Mouse (Mus musculus) C2C12 (cell line): ENCODE measurements around the gene Rfxap. TPM values are rescaled to one million over a fixed set of nuclear protein-coding genes. Genes with fewer than 3 reads are reported as not detected.

Experiments
- H3K27me3 ChIP-seq: one replicate; pipeline ENCODE4 v1.6.1; 2011; ENCODE audit not compliant: control insufficient read depth, insufficient read depth, insufficient read length
- H3K36me3 ChIP-seq: one replicate; pipeline ENCODE4 v1.6.1; 2011; ENCODE audit not compliant: control insufficient read depth, insufficient read depth
- H3K4me3 ChIP-seq: one replicate; pipeline ENCODE4 v1.5.1; 2011; ENCODE audit warnings: mild to moderate bottlenecking, control low read depth; ENCODE audit not compliant: poor library complexity, insufficient read depth, severe bottlenecking
- H3K79me2 ChIP-seq: one replicate; pipeline ENCODE4 v1.6.1; 2011; ENCODE audit not compliant: control insufficient read depth, insufficient read depth
- H3K79me3 ChIP-seq: one replicate; pipeline ENCODE4 v1.6.1; 2011; ENCODE audit warnings: low read depth, control low read depth
- H3ac ChIP-seq: one replicate; pipeline ENCODE3; 2011; ENCODE audit warnings: low read depth; ENCODE audit not compliant: control insufficient read depth, insufficient read length
- CEBPB ChIP-seq: IDR thresholded peaks from one replicate; pipeline ENCODE4 v1.6.1; 2011; ENCODE audit warnings: low read depth, mild to moderate bottlenecking, control low read depth, moderate library complexity
- CTCF ChIP-seq: IDR thresholded peaks from one replicate; pipeline ENCODE4 v1.5.1; 2011; ENCODE audit not compliant: control insufficient read depth, insufficient read depth, insufficient read length
- FOSL1 ChIP-seq: IDR thresholded peaks from one replicate; pipeline ENCODE4 v1.8.0; 2011; ENCODE audit warnings: mild to moderate bottlenecking, low read length; ENCODE audit not compliant: poor library complexity, insufficient read depth, severe bottlenecking
- MAX ChIP-seq: IDR thresholded peaks from one replicate; pipeline ENCODE4 v1.6.1; 2011; ENCODE audit warnings: mild to moderate bottlenecking, control low read depth
- MYOD1 ChIP-seq: IDR thresholded peaks from one replicate; pipeline ENCODE4 v1.6.1; 2011; ENCODE audit warnings: low read depth; ENCODE audit not compliant: control insufficient read depth, insufficient read length
- MYOG ChIP-seq: IDR thresholded peaks from one replicate; pipeline ENCODE4 v1.6.1; 2011; ENCODE audit not compliant: control insufficient read depth, insufficient read length; ENCODE audit errors: extremely low read depth
- USF1 ChIP-seq: IDR thresholded peaks from one replicate; pipeline ENCODE4 v1.6.1; 2011; ENCODE audit warnings: low read depth, mild to moderate bottlenecking, control low read depth, moderate library complexity
- polyA plus RNA-seq: library from polyadenylated mRNA; unstranded; fragments of >200 nt; fragmentation: generic; extraction: Trizol; gene quantifications from one replicate; pipeline ENCODE4 v1.2.1, GENCODE M21; 2012; ENCODE audit warnings: missing spikeins

Gene Rfxap
- polyA plus RNA-seq, 1 experiment, result 27.3 TPM

GRCm38 (mm10) chr3:54813418-54813988, 5.9 kb upstream of the Rfxap start:
- no peak overlapping the region for H3ac ChIP-seq
- TF ChIP-seq MYOG (no peak), MAX (no peak), MYOD1 (no peak), USF1 (no peak), CTCF (no peak), FOSL1 (no peak), CEBPB (no peak)
- H3K4me3 ChIP-seq, result no peak overlapping the region
- no peaks in the 10 kb centered on the region for H3K27me3 ChIP-seq
- H3K36me3 ChIP-seq, result no peaks in the 10 kb centered on the region
- H3K79me3 ChIP-seq, result no peaks in the 10 kb centered on the region
- no peaks in the 10 kb centered on the region for H3K79me2 ChIP-seq

- no peaks in the 10 kb centered on the region for H3K27me3 ChIP-seq
- no peak overlapping the region for H3K4me3 ChIP-seq
- H3ac ChIP-seq, result no peak overlapping the region
- H3K79me3 ChIP-seq, result peaks cover 4% of the 10 kb centered on the region
- H3K79me2 ChIP-seq, result peaks cover 10% of the 10 kb centered on the region
- no peaks in the 10 kb centered on the region for H3K36me3 ChIP-seq
- TF ChIP-seq MAX (no peak), CTCF (no peak), CEBPB (no peak), USF1 (no peak), MYOD1 (no peak), FOSL1 (no peak), MYOG (no peak)
Observed at GRCm38 (mm10) chr3:54811616-54812015, 4.0 kb upstream of the Rfxap start.

- Histone ChIP-seq H3ac (no peak overlapping the region), H3K79me2 (peaks cover 20% of the 10 kb centered on the region), H3K36me3 (peaks cover 12% of the 10 kb centered on the region), H3K27me3 (no peaks in the 10 kb centered on the region), H3K4me3 (no peak overlapping the region), H3K79me3 (peaks cover 6% of the 10 kb centered on the region)
- no peak for TF ChIP-seq CTCF
- TF ChIP-seq MYOD1, result no peak
- TF ChIP-seq CEBPB, result no peak
- TF ChIP-seq MAX, result no peak
- TF ChIP-seq MYOG, result no peak
- TF ChIP-seq USF1, result no peak
- TF ChIP-seq FOSL1, result no peak
Observed at GRCm38 (mm10) chr3:54809111-54809510, 1.5 kb upstream of the Rfxap start.

DNA sequence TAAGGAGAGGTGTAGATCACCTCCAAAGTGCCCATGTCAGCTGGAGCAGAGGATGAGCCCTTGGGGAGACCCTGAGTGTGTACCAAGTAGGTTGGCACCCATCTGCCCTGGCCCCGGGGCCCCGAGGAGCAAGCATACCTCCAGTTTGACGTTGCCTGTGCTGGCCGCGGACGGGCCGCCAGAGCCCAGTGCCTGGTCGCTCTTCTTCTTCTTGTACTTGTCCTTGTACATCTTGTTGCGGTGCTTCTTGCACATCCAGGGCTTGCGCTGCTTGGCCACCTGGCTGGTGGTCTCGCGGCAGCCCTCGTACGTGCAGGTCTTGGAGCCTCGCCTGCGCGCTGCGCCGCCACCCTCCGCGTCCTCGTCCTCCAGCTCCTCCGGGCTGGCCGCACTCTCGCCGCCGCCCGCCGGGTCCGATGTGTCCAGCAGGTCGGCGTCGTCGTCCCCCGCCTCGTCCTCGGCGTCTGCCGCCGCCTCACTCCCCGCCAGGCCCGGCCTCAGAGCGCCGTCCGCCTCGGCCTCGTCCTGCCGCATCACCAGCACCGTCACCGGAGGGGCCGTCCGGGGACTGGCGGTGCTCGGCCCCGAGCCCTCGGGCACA, 430 bp downstream of the Rfxap start:
- H3K4me3 ChIP-seq, result peak overlapping the region; percentile 66
- H3K27me3 ChIP-seq, result no peaks in the 10 kb centered on the region
- no peak for TF ChIP-seq CTCF
- no peak for TF ChIP-seq MYOG

GRCm38 (mm10) chr3:54803713-54804112, 3.9 kb downstream of the Rfxap start:
- peaks cover 6% of the 10 kb centered on the region for H3K79me3 ChIP-seq
- no peaks in the 10 kb centered on the region for H3K27me3 ChIP-seq
- no peak overlapping the region for H3K4me3 ChIP-seq
- peaks cover 20% of the 10 kb centered on the region for H3K79me2 ChIP-seq
- peaks cover 14% of the 10 kb centered on the region for H3K36me3 ChIP-seq
- TF ChIP-seq CEBPB (no peak), MYOD1 (no peak), USF1 (no peak), FOSL1 (no peak), MYOG (no peak), MAX (no peak), CTCF (no peak)
- no peak overlapping the region for H3ac ChIP-seq

More for the DNA sequence above, 430 bp downstream of the Rfxap start:
- Histone ChIP-seq H3K79me3 (peaks cover 6% of the 10 kb centered on the region), H3ac (peak overlapping the region; percentile 72), H3K79me2 (peaks cover 20% of the 10 kb centered on the region), H3K36me3 (peaks cover 14% of the 10 kb centered on the region)

DNA sequence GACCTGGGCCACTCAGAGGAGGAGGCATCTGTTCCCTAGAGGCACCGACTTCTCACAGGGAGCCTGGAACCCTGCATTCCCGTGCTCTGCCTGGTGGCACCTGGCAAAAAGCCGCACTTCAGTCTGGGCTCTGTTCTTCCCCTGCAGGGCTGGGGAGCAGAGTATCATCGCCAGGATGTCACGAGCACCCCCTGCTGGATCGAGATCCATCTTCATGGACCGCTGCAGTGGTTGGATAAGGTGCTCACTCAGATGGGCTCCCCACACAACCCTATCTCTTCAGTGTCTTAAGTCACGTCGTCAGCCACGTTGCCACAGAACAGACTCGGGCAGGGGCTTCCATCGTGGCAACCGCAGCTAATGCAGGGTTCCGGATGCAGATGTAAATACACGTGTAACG, 10.4 kb downstream of the Rfxap start:
- Histone ChIP-seq H3K36me3 (no peaks in the 10 kb centered on the region), H3ac (no peak overlapping the region), H3K79me2 (no peaks in the 10 kb centered on the region), H3K27me3 (no peaks in the 10 kb centered on the region), H3K79me3 (no peaks in the 10 kb centered on the region), H3K4me3 (no peak overlapping the region)
- TF ChIP-seq USF1 (no peak), FOSL1 (no peak)
